Mouse (Mus musculus): Measurements from ENCODE around the gene Stk33. TPM values are rescaled to one million over a fixed set of nuclear protein-coding genes. Genes with fewer than 3 reads are reported as not detected.

Stk33 gene
- total RNA-seq, 2 experiments from 2014 or later, result not detected

DNA sequence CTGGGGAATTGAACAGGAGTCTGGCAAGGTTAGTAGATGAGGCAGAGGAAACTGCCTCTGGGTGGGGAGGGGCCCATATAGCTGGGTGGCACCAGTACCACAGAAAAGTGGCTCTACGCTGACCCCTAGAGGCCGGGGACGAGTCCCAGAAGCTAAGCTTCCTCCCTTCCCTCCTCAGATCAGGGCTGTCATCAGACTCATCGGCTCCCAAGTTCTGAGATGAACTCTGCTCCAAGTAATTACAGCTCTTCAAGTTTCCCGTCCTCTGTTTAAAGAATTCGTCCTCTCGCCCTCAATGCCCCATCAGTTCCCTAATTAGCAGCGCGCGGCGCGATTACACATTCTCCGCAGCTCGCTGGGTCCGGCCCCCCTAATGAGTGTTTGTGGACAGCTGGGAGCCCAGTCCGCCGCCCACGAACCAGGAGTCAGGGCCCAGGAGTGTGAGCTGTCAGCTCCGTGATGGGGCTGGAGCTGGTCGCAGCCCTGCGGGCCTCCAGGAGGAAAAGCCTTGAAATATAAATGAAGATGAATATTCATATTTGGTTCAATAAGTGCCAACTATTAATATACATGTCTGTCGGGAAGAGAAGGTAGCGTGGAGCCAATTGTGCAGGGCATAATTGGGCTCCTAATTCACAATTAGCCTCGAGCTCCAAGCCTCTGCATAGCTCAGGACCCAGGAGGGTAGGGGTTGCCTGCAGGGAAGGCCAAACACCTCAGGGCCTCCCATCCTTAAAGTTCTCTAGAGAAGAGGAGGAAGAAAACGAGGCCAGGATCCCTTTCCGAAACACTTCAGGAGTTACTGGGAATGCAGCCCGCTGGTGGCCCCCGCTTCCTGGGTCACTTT is 183.2 kb downstream of the Stk33 start:
- peak; percentile 22 to 23 for DNase-seq
- intact Hi-C loops (cut with DNase I), result no loop called here

GRCm38 (mm10) chr7:109251418-109251817 is 187.5 kb downstream of the Stk33 start:
- intact Hi-C loops (cut with DNase I), result no loop called here
- no peak for DNase-seq

DNA sequence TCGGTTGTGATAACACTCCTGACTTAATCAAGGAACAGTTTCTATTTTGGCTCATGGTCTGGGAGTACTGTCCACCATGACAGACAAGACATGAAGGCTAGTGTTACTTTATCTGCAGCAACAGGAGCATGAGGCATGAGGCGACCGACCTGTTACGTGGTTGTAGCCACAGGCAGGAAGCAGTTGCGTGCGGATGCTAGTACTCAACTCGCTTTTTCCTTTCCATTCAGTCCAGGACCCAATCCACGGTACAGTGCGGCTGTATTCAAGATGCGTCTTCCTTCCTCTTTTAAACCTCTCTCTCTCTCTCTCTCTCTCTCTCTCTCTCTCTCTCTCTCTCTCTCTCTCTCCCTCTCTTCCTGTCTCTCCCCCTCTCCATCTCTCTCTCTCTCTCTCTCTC is 194.1 kb downstream of the Stk33 start:
- no peak for DNase-seq
- intact Hi-C loops (cut with DNase I), result no loop called here

GRCm38 (mm10) chr7:109241313-109241712 is 197.6 kb downstream of the Stk33 start:
- intact Hi-C loops (cut with DNase I), result no loop called here
- DNase-seq, result no peak

GRCm38 (mm10) chr7:109239346-109239745 is 199.5 kb downstream of the Stk33 start:
- intact Hi-C loops (cut with DNase I), result loop anchor here (10.0 kb wide), 1 partner anchor 185 kb away; no protein-coding TSS in a partner anchor
- DNase-seq, result no peak

- intact Hi-C loops (cut with DNase I), result loop anchor here (10.0 kb wide), 1 partner anchor 186 kb away; no protein-coding TSS in a partner anchor
- DNase-seq, result no peak
These were observed 200.2 kb downstream of the Stk33 start for GRCm38 (mm10) chr7:109238724-109239123.

GRCm38 (mm10) chr7:109234882-109235640 is 203.8 kb downstream of the Stk33 start:
- no peak for DNase-seq
- intact Hi-C loops (cut with DNase I), result loop anchor here (10.0 kb wide), 1 partner anchor 190 kb away; no protein-coding TSS in a partner anchor

DNA sequence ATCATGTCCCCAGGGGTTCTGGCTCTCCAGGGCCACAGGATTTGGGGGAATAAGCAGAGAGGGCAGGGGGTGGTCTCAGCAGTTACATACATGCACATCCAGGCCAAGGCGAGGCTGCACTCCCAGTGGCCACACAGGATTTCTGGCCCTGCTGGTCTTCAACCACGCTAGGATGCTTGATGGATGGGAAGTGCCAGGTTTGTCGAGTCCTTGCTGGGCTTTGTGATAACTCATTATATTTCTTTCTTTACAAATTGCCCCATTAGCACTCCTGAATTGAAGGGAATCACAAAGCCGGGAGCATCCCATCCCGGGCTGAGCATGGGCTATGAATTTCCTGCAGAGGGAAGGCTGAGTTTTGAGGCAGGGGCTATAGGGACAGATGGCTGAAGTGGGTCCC is 204.4 kb downstream of the Stk33 start:
- intact Hi-C loops (cut with DNase I), result loop anchor here (10.0 kb wide), 1 partner anchor 190 kb away; no protein-coding TSS in a partner anchor
- no peak for DNase-seq

DNA sequence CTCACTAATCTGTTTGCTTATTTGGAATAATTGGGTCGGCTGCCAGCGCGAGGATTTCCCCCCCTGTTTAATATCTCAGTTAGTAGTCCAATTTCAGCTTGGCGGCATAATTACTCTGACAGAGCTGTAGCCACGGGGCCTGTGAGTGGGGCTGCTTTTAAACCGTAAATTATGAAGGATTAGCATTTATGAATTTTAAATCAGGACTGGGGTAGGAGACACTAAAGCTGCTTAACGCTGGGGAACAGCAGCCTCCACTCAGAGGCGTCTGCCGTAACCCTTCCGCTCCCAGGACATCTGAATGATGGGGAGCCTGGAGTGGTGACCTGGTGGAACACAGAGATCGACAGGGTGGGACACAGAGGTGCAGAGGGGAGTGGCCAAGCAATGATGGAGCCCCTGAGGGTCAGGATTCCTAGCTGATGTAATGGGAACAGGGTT is 207.0 kb downstream of the Stk33 start:
- DNase-seq, result no peak
- intact Hi-C loops (cut with DNase I), result loop anchor here (10.0 kb wide), 1 partner anchor 193 kb away; no protein-coding TSS in a partner anchor

- intact Hi-C loops (cut with DNase I), result loop anchor here (10.0 kb wide), 1 partner anchor 193 kb away; no protein-coding TSS in a partner anchor
- DNase-seq, result no peak
These were observed 207.6 kb downstream of the Stk33 start for GRCm38 (mm10) chr7:109231307-109231706.

DNA sequence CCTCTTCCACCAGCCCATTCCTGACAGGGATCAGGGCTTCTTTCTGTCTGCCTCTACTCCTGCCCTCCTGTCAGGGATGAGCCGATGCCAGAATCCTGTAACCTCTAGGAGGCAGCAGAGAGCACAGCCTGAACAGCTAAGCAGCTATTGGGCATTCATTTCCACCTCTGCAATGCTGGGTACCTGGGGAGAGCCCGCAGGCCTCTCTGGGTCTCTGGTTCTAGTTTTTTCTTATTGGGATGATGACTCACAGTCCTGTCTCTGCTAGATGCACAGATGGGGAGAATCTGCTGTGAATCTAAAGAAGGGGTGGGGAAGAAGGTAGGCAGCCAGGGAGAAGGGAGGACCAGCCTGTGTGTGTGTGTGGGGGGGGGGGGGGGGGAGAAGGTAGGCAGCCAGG is 208.1 kb downstream of the Stk33 start:
- intact Hi-C loops (cut with DNase I), result loop anchor here (10.0 kb wide), 1 partner anchor 194 kb away; no protein-coding TSS in a partner anchor
- DNase-seq, result peak in 1 of 2 experiments; percentile 38

Other genes starting within 250 kb of the Stk33 start
- gene Trim66, start 69.1 kb upstream of the Stk33 start, total RNA-seq (2021), result under 1 TPM; 0.07 to 0.18 TPM
- 10 to 100 TPM; 63.3 to 79.1 TPM for gene Rpl27a, start 80.1 kb upstream of the Stk33 start, total RNA-seq (2021)

Data from gastrocnemius, postnatal 36 days (tissue).